23 mouse cellular contexts compared by ENCODE assay signal in genomic region chr9:102553781-102554180, GRCm38 (mm10). TPM values are rescaled to one million over a fixed set of nuclear protein-coding genes. Genes with fewer than 3 reads are reported as not detected.
DNase-seq lines count a peak whose midpoint lies in the region; TF ChIP-seq lines count a peak whose summit lies in the region.
"Had no signal": no experiment of that assay in that cellular context is flagged by ENCODE, and none has a peak within 500 bp of the region (broad histone marks: within the 10 kb centered on the region; RNA-seq: fewer than 3 reads in every experiment).

No protein-coding gene starts in this region.

- intact Hi-C loops in left cerebral cortex, postnatal 4 days (cut with DNase I): no loop called here

- peak; percentile 75 for DNase-seq in cerebellum, postnatal 14 days
- no peak for DNase-seq in cerebellum, adult 2 months
- peak; percentile 77 for DNase-seq in left cerebral cortex, postnatal 4 days
- DNase-seq in left cerebral cortex, adult 18-20 months (ENCODE audit: low spot score in 2 of 2): no peak
- peak; percentile 69 for DNase-seq in retina, embryonic 14.5 days (ENCODE audit: low spot score)
- peak; percentile 61 for DNase-seq in retina, postnatal 1 day
- DNase-seq in urinary bladder, postnatal 25 days (ENCODE audit: low spot score): no peak
- DNase-seq: adrenal gland, adult 2 months; adrenal gland, postnatal 10 days; adrenal gland, postnatal 25 days; cerebellum, adult 11-12 months; cerebellum, adult 8-10 months; cerebellum, adult 9-11 months; cerebellum, postnatal 36 days; embryo, embryonic 11 days had no signal

- H3K27ac ChIP-seq in cerebellum, adult 2 months (ENCODE audit: insufficient read depth, low read length): no peak overlapping the region
- H3K27ac ChIP-seq: embryonic facial prominence, embryonic 13.5 days; embryonic facial prominence, embryonic 15.5 days; forebrain, embryonic 10.5 days; forebrain, embryonic 12.5 days had no signal

- TF ChIP-seq POLR2A in cerebellum, adult 2 months (IDR thresholded peaks at IDR 0.05; ENCODE audit: borderline replicate concordance, insufficient read depth, low read length): no peak

- H3K4me1 ChIP-seq in cerebellum, adult 2 months (ENCODE audit: control insufficient read depth, insufficient read depth, low read length): no peaks in the 10 kb centered on the region
- H3K4me1 ChIP-seq: embryonic facial prominence, embryonic 13.5 days; embryonic facial prominence, embryonic 15.5 days; forebrain, embryonic 10.5 days; forebrain, embryonic 12.5 days had no signal

- no peak for TF ChIP-seq CTCF in cerebellum, adult 2 months (IDR thresholded peaks at IDR 0.05; ENCODE audit: borderline replicate concordance, insufficient read depth, low read depth, low read length)

- no peaks in the 10 kb centered on the region for H3K27me3 ChIP-seq in cerebellum, adult 2 months (ENCODE audit: control insufficient read depth, insufficient read depth, low read length)
- H3K27me3 ChIP-seq: embryonic facial prominence, embryonic 13.5 days; embryonic facial prominence, embryonic 15.5 days had no signal

- no peak overlapping the region for H3K4me3 ChIP-seq in cerebellum, adult 2 months (replicated peaks; ENCODE audit: insufficient read depth, low read depth, low read length)
- H3K4me3 ChIP-seq: embryonic facial prominence, embryonic 13.5 days; embryonic facial prominence, embryonic 15.5 days; erythroblast, embryonic 14.5 days; forebrain, embryonic 10.5 days; forebrain, embryonic 12.5 days had no signal

- 23% methylated on average over 3 of the region's 3 CpGs for WGBS in cerebellum, adult 2 months

RNA-seq across cellular contexts. Expression of gene Ky, which starts 48.2 kb away (rescaled TPM):
- polyA plus RNA-seq in cerebellum, adult 2 months (2012; rRNA removed): 3.3 and 3.7 TPM in 2 replicates
- total RNA-seq in left cerebral cortex, postnatal 4 days (2021): 1 to 10 TPM; 1.7 to 2.2 TPM
- total RNA-seq in left cerebral cortex, adult 18-20 months (2021): 1 to 10 TPM in 1 of 2 experiments, under 1 TPM in 1; 1.00 to 1.8 TPM
- total RNA-seq: common myeloid progenitor, adult 5-6 weeks; MEL had no signal
- polyA plus RNA-seq: C2C12; erythroblast, embryonic 14.5 days had no signal

Comparison
In these comparisons a context has a peak if more than half of its experiments do, and no peak if none do; other contexts are left out.
1. DNase-seq: peak in cerebellum, postnatal 14 days (2 of 2), left cerebral cortex, postnatal 4 days (single experiment), retina, embryonic 14.5 days (single experiment) and retina, postnatal 1 day (single experiment); none in cerebellum, adult 2 months (0 of 2), left cerebral cortex, adult 18-20 months (0 of 2) and urinary bladder, postnatal 25 days (single experiment).